Mouse (Mus musculus) heart, postnatal 0 days (tissue): ENCODE data around the gene Nanos3. TPM values are rescaled to one million over a fixed set of nuclear protein-coding genes. Genes with fewer than 3 reads are reported as not detected.
A peak's percentile ranks its signal among the peaks of the same experiment; 100 is the strongest.

Experiments
- ATAC-seq: fragments of 200-750 bp; cut with Nextera tagmentation; 2 replicates; pipeline ENCODE4 v1.8.0; 2017; ENCODE audit warnings: low read depth, moderate number of reproducible peaks, moderate library complexity; ENCODE audit not compliant: insufficient read depth
- DNase-seq: peaks from one replicate; pipeline ENCODE4 v3.0.0-alpha.2; 2016; ENCODE audit warnings: low spot score
- H3K27ac ChIP-seq: fragments of 300-500 bp; sonication (generic); 2 replicates; pipeline ENCODE4 v1.5.1; 2014; ENCODE audit warnings: low read depth, mild to moderate bottlenecking
- H3K27me3 ChIP-seq: fragments of 300-500 bp; sonication (generic); 2 replicates; pipeline ENCODE4 v1.6.1; 2014; ENCODE audit warnings: low read length, mixed read lengths; ENCODE audit not compliant: control insufficient read depth, insufficient read depth
- H3K36me3 ChIP-seq: fragments of 300-500 bp; sonication (generic); replicated peaks from 2 replicates; pipeline ENCODE4 v1.6.1; 2014; ENCODE audit warnings: low read length, mixed read lengths; ENCODE audit not compliant: control insufficient read depth, insufficient read depth
- H3K4me1 ChIP-seq: fragments of 300-500 bp; sonication (generic); 2 replicates; pipeline ENCODE4 v1.6.1; 2014; ENCODE audit warnings: antibody characterized with exemption; ENCODE audit not compliant: control insufficient read depth, insufficient read depth
- H3K4me2 ChIP-seq: fragments of 300-500 bp; sonication (generic); 2 replicates; pipeline ENCODE4 v1.6.1; 2014; ENCODE audit warnings: low read depth, mild to moderate bottlenecking, low read length, moderate library complexity
- H3K4me3 ChIP-seq: fragments of 300-500 bp; sonication (generic); 2 replicates; pipeline ENCODE4 v1.5.1; 2014; ENCODE audit warnings: low read depth, low read length
- H3K9ac ChIP-seq: fragments of 300-500 bp; sonication (generic); replicated peaks from 2 replicates; pipeline ENCODE4 v1.6.1; 2014; ENCODE audit warnings: low read depth, low read length, mixed read lengths
- H3K9me3 ChIP-seq: fragments of 300-500 bp; sonication (generic); replicated peaks from 2 replicates; pipeline ENCODE4 v1.6.1; 2016; ENCODE audit warnings: low read length; ENCODE audit not compliant: control insufficient read depth
- CTCF ChIP-seq: IDR thresholded peaks from 2 replicates; pipeline ENCODE4 v1.5.1; 2016; ENCODE audit warnings: antibody characterized with exemption, control low read depth, low read depth
- EP300 ChIP-seq: IDR thresholded peaks from 2 replicates; pipeline ENCODE4 v1.6.1; 2016; ENCODE audit warnings: antibody characterized with exemption, low read depth
- WGBS: fragments of 180-500 bp; shearing (Covaris S2); extraction: QIAGEN DNeasy Blood & Tissue Kit; methylation state at CpG from one replicate; pipeline ENCODE4 v1.1.7; 2014; 5-methylcytosine and 5-hydroxymethylcytosine counted together
- microRNA counts: library from miRNA; unstranded; fragments of <30 nt; microRNA quantifications from one replicate; lab custom pipeline; 2015
- microRNA-seq: library from miRNA; unstranded; fragments of <30 nt; microRNA quantifications from one replicate; pipeline ENCODE4, GENCODE M21; 2016
- polyA plus RNA-seq: library from polyadenylated mRNA; unstranded; fragments of >200 nt; fragmentation: Nextera tagmentation; extraction: Ambion mirVana; gene quantifications from 2 replicates; pipeline ENCODE4 v1.2.1, GENCODE M21; 2015
- total RNA-seq: library from RNA; depleted of rRNA; stranded (reverse); fragments of >200 nt; gene quantifications from 2 replicates; pipeline ENCODE4 v1.2.3, GENCODE M21; 2014; ENCODE audit warnings: low replicate concordance; rRNA removed

Gene Nanos3
- total and polyA plus RNA-seq, 2 experiments from 2014 or later: 4.6 TPM; not detected in 1

GRCm38 (mm10) chr8:84128277-84128676 is 56.7 kb downstream of the Nanos3 start:
- no peak overlapping the region for H3K27ac ChIP-seq
- no peaks in the 10 kb centered on the region for H3K9me3 ChIP-seq
- no peaks in the 10 kb centered on the region for H3K4me1 ChIP-seq
- no peak overlapping the region for H3K4me3 ChIP-seq
- no peaks in the 10 kb centered on the region for H3K27me3 ChIP-seq
- no peak overlapping the region for H3K9ac ChIP-seq
- TF ChIP-seq CTCF (no peak), EP300 (no peak)
- no peak for DNase-seq
- WGBS: 41% methylated on average over 8 of the region's 8 CpGs
- peaks cover 10% of the 10 kb centered on the region for H3K36me3 ChIP-seq
- ATAC-seq: no peak
- no peak overlapping the region for H3K4me2 ChIP-seq

- no peak overlapping the region for H3K4me3 ChIP-seq
- H3K27me3 ChIP-seq: no peaks in the 10 kb centered on the region
- no peak for ATAC-seq
These were observed 57.7 kb downstream of the Nanos3 start for GRCm38 (mm10) chr8:84127202-84127901.

DNA sequence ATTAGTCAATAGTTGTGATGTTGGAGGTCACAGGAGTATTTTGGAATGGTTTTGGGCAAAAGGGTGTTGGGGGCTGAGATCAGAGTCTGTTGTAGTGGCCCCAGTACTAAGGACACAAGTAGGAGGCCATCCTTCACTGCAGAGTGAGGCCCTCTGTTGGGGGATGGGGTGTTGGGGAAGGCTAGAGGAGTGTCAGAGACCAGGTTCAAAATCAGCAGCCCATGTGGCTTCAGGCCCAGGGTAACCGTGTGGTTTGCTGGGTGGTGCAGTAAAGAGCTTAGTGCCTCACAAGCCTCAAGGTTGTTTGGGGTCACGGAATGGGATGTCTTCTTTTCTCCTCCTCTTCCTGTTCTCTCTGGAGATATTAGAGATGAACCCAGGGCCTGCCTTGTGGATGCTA is 58.3 kb downstream of the Nanos3 start:
- ATAC-seq (no peak), DNase-seq (no peak)
- H3K4me3 ChIP-seq: no peak overlapping the region
- no peaks in the 10 kb centered on the region for H3K36me3 ChIP-seq
- no peaks in the 10 kb centered on the region for H3K4me1 ChIP-seq
- no peak overlapping the region for H3K9ac ChIP-seq
- no peak for TF ChIP-seq EP300
- TF ChIP-seq CTCF: no peak
- H3K27me3 ChIP-seq: no peaks in the 10 kb centered on the region
- H3K4me2 ChIP-seq: no peak overlapping the region
- H3K27ac ChIP-seq: no peak overlapping the region
- 63% methylated on average over 2 of the region's 2 CpGs for WGBS
- no peaks in the 10 kb centered on the region for H3K9me3 ChIP-seq

More at GRCm38 (mm10) chr8:84127202-84127901, 57.7 kb downstream of the Nanos3 start:
- Histone ChIP-seq H3K9me3 (no peaks in the 10 kb centered on the region), H3K36me3 (peaks cover under 1% of the 10 kb centered on the region; the same call in 1 of the 2 replicates), H3K27ac (no peak overlapping the region), H3K4me1 (no peaks in the 10 kb centered on the region), H3K4me2 (no peak overlapping the region), H3K9ac (no peak overlapping the region)
- TF ChIP-seq CTCF: no peak
- no peak for TF ChIP-seq EP300
- no peak for DNase-seq
- WGBS: 53% methylated on average over 17 of the region's 17 CpGs

DNA sequence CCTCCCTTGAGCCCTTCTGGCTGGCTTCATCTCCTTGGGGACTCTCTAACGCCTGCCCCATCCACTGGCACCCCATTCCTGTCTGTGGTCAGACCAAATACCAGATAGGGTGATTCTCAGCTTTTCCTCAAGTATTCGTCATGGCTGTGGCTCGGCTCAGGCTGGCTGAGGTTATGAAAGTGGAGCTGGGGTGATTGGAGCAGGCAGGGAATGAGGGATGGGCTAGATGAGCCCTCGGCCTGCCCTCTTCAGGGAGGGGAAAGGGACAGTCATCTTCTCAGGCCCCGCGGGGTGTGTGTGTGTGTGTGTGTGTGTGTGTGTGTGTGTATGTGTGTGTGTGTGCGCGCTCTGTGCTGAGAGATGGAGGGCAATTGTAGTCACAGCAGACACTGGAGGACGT is 59.4 kb downstream of the Nanos3 start, which contains the start of gene Podnl1:
Gene Podnl1, plus strand, starts transcription at position 334 of the 400 bp plus-strand sequence.
- Histone ChIP-seq H3K9ac (no peak within 1 kb of the TSS), H3K4me3 (no peak within 1 kb of the TSS), H3K27me3 (no peaks in the 10 kb centered on the region), H3K27ac (no peak within 1 kb of the TSS), H3K9me3 (no peaks in the 10 kb centered on the region), H3K4me2 (no peak within 1 kb of the TSS), H3K4me1 (no peaks in the 10 kb centered on the region), H3K36me3 (no peaks in the 10 kb centered on the region)
- 56% methylated on average over 9 of the region's 9 CpGs for WGBS
- no peak for ATAC-seq
- TF ChIP-seq CTCF: no peak
- TF ChIP-seq EP300: no peak
- no peak for DNase-seq

MicroRNA genes within 50 kb of the gene (microRNA counts, 519-probe panel; counts per million panel counts)
- microRNA mmu-miR-181c (lab: Ali Mortazavi, UCI) (3,413 counts per million, percentile 39 among the panel's probes with 10 or more counts), microRNA mmu-miR-23a (lab: Ali Mortazavi, UCI) (7,323 counts per million, percentile 86 among the panel's probes with 10 or more counts), microRNA mmu-miR-27a (lab: Ali Mortazavi, UCI) (7,771 counts per million, percentile 88 among the panel's probes with 10 or more counts)

Small RNA genes within 50 kb of the gene (microRNA-seq; reads per million reads assigned to microRNA genes)
- gene Gm25110 (not detected), gene Mir181c (3,068 reads per million, percentile 89 among the genes with 10 or more reads in this experiment), gene Mir181d (2,069 reads per million, percentile 85 among the genes with 10 or more reads in this experiment), gene Mir23a (31,368 reads per million, percentile 98 among the genes with 10 or more reads in this experiment), gene Mir24-2 (not detected), gene Mir27a (862 reads per million, percentile 79 among the genes with 10 or more reads in this experiment), gene Mir3074-2 (not detected)

Other genes starting within 250 kb of the Nanos3 start
- 0.08 and 1.3 TPM in 2 replicates for gene Gm10644, start 230.0 kb downstream of the Nanos3 start, total RNA-seq
- gene Gm10644, start 230.0 kb downstream of the Nanos3 start, polyA plus RNA-seq: 0.41 and 0.42 TPM in 2 replicates
- gene Asf1b, start 229.7 kb downstream of the Nanos3 start, total RNA-seq: 109 and 155 TPM in 2 replicates
- 19.2 and 21.5 TPM in 2 replicates for gene Asf1b, start 229.7 kb downstream of the Nanos3 start, polyA plus RNA-seq
- 246 and 345 TPM in 2 replicates for gene Prkaca, start 212.2 kb downstream of the Nanos3 start, total RNA-seq
- gene Prkaca, start 212.2 kb downstream of the Nanos3 start, polyA plus RNA-seq: 305 and 312 TPM in 2 replicates
- gene Samd1, start 187.5 kb downstream of the Nanos3 start, total RNA-seq: 46.3 and 52.0 TPM in 2 replicates
- 3.6 and 3.7 TPM in 2 replicates for gene Samd1, start 187.5 kb downstream of the Nanos3 start, polyA plus RNA-seq
- gene 1700067K01Rik, start 183.7 kb downstream of the Nanos3 start, total RNA-seq: not detected in 2 replicates
- gene 1700067K01Rik, start 183.7 kb downstream of the Nanos3 start, polyA plus RNA-seq: 0.96 and 1.3 TPM in 2 replicates
- 17.8 TPM in 1 of 2 replicates, not detected in the other for gene 2210011C24Rik, start 173.0 kb downstream of the Nanos3 start, total RNA-seq
- 0.48 and 0.88 TPM in 2 replicates for gene 2210011C24Rik, start 173.0 kb downstream of the Nanos3 start, polyA plus RNA-seq
- not detected in 2 replicates for gene Palm3, start 163.7 kb downstream of the Nanos3 start, total RNA-seq
- 0.33 and 0.41 TPM in 2 replicates for gene Palm3, start 163.7 kb downstream of the Nanos3 start, polyA plus RNA-seq
- gene Il27ra, start 142.6 kb downstream of the Nanos3 start, total RNA-seq: 3.9 and 5.6 TPM in 2 replicates
- 2.6 and 3.6 TPM in 2 replicates for gene Il27ra, start 142.6 kb downstream of the Nanos3 start, polyA plus RNA-seq
- not detected in 2 replicates for gene Rln3, start 140.2 kb downstream of the Nanos3 start, total RNA-seq
- not detected in 2 replicates for gene Rln3, start 140.2 kb downstream of the Nanos3 start, polyA plus RNA-seq
- gene Gm10643, start 120.1 kb downstream of the Nanos3 start, total RNA-seq: 1.3 and 3.8 TPM in 2 replicates
- gene Gm10643, start 120.1 kb downstream of the Nanos3 start, polyA plus RNA-seq: 1.0 and 1.7 TPM in 2 replicates
- gene Rfx1, start 118.4 kb downstream of the Nanos3 start, total RNA-seq: 11.7 and 15.3 TPM in 2 replicates
- 2.3 and 2.4 TPM in 2 replicates for gene Rfx1, start 118.4 kb downstream of the Nanos3 start, polyA plus RNA-seq
- gene Dcaf15, start 80.4 kb downstream of the Nanos3 start, total RNA-seq: 16.1 and 29.3 TPM in 2 replicates
- gene Dcaf15, start 80.4 kb downstream of the Nanos3 start, polyA plus RNA-seq: 2.9 and 3.3 TPM in 2 replicates
- not detected in 2 replicates for gene Podnl1, start 59.2 kb downstream of the Nanos3 start, total RNA-seq
- gene Podnl1, start 59.2 kb downstream of the Nanos3 start, polyA plus RNA-seq: 0.04 TPM in 2 replicates
- 13.1 and 17.1 TPM in 2 replicates for gene Cc2d1a, start 37.3 kb downstream of the Nanos3 start, total RNA-seq
- gene Cc2d1a, start 37.3 kb downstream of the Nanos3 start, polyA plus RNA-seq: 8.4 and 10.2 TPM in 2 replicates
- 0.43 TPM in 1 of 2 replicates, not detected in the other for gene 4930432K21Rik, start 37.2 kb downstream of the Nanos3 start, total RNA-seq
- gene 4930432K21Rik, start 37.2 kb downstream of the Nanos3 start, polyA plus RNA-seq: 0.34 and 0.48 TPM in 2 replicates
- gene Zswim4, start 51.8 kb upstream of the Nanos3 start, total RNA-seq: 23.8 and 31.4 TPM in 2 replicates
- gene Zswim4, start 51.8 kb upstream of the Nanos3 start, polyA plus RNA-seq: 4.6 and 5.8 TPM in 2 replicates
- gene D8Ertd738e, start 64.5 kb upstream of the Nanos3 start, total RNA-seq: 90.3 and 93.2 TPM in 2 replicates
- gene D8Ertd738e, start 64.5 kb upstream of the Nanos3 start, polyA plus RNA-seq: 382 and 414 TPM in 2 replicates
- 25.8 and 74.7 TPM in 2 replicates for gene Mri1, start 72.1 kb upstream of the Nanos3 start, total RNA-seq
- gene Mri1, start 72.1 kb upstream of the Nanos3 start, polyA plus RNA-seq: 37.3 and 39.2 TPM in 2 replicates
- 7.0 and 14.4 TPM in 2 replicates for gene Ccdc130, start 85.2 kb upstream of the Nanos3 start, total RNA-seq
- gene Ccdc130, start 85.2 kb upstream of the Nanos3 start, polyA plus RNA-seq: 12.2 and 12.7 TPM in 2 replicates
- 1.3 and 8.6 TPM in 2 replicates for gene Cacna1a, start 203.2 kb upstream of the Nanos3 start, total RNA-seq
- gene Cacna1a, start 203.2 kb upstream of the Nanos3 start, polyA plus RNA-seq: 4.2 and 4.3 TPM in 2 replicates